Mouse (Mus musculus) embryonic fibroblast, embryonic 13.5 days (primary cell): ENCODE measurements around the gene Nhsl2.

Experiments
- CTCF ChIP-seq: IDR thresholded peaks from 2 replicates; pipeline ENCODE4 v1.5.1; 2011; ENCODE audit warnings: mild to moderate bottlenecking, control low read depth, low read length, moderate library complexity, borderline replicate concordance; ENCODE audit not compliant: insufficient read depth
- POLR2A ChIP-seq: IDR thresholded peaks from 2 replicates; pipeline ENCODE4 v1.6.1; 2011; ENCODE audit warnings: low read depth, mild to moderate bottlenecking, control low read depth, low read length, moderate library complexity

- no peak for TF ChIP-seq CTCF
- no peak for TF ChIP-seq POLR2A
Observed at GRCm38 (mm10) chrX:102060891-102061290, 211.7 kb downstream of the Nhsl2 start.
